Mouse (Mus musculus) kidney, adult 10 weeks (tissue): ENCODE measurements around the gene Ccna1. TPM values are rescaled to one million over a fixed set of nuclear protein-coding genes. Genes with fewer than 3 reads are reported as not detected.

Experiments used
- polyA plus RNA-seq: library from polyadenylated mRNA; stranded (reverse); fragments of 350-450 nt; fragmentation: Illumina TruSeq; extraction: RNeasy Lipid Tissue Mini Kit (QIAGEN cat#74804); gene quantifications from one replicate; pipeline ENCODE4 v1.2.3, GENCODE M21; 2014; ENCODE audit warnings: low read depth, low replicate concordance

The Ccna1 gene
- polyA plus RNA-seq, result not detected

DNA sequence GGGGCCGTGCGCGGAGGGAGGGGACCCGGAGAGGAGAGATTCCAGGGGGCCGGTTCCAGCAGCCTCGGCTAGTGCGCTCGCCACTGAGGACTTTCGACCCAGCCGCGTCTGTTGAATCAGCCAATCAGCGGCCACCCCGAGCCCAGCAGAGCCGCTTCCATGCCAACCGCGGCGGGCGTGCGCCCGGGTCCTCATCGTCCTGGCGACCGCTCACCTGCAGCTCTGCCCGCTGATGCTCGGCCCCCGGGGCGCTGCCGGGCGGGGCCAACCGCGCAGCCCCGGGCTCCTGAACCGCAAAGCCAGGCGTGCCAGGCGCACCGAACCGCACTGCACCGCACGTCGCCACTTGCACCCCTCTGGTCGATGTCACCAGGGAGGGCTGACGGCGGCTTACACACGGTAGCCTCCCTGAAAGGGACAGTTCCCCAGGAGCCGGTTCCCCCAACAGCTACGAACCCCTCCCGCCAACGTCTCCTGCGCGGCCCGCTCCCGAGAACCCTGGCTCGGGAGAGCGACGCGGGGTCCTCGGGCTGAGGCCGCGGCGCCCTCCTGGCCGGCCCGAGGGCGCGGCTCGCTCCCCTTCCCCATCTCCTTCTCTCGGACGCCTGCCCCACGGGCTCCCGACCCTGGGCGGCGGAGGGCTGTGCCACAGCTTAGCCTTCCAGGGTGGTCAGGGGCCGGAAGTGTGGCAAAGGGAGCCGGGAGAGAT is at the start of gene Ccna1:
TSS of gene Ccna1 (minus strand) at position 464 of the 709 bp plus-strand sequence.

Other genes with a start within 250 kb of the Ccna1 start
- gene Rfxap, start 247.7 kb downstream of the Ccna1 start, polyA plus RNA-seq, result 15.6 TPM
- not detected for gene Sertm1, start 139.6 kb downstream of the Ccna1 start, polyA plus RNA-seq
- gene Spg20, start 56.6 kb upstream of the Ccna1 start, polyA plus RNA-seq, result 20.8 TPM
- 0.73 TPM for gene Ccdc169, start 81.8 kb upstream of the Ccna1 start, polyA plus RNA-seq
- not detected for gene Sohlh2, start 126.5 kb upstream of the Ccna1 start, polyA plus RNA-seq
- gene Dclk1, start 186.9 kb upstream of the Ccna1 start, polyA plus RNA-seq, result 3.0 TPM